Mouse (Mus musculus) liver, embryonic 15.5 days (tissue): ENCODE measurements at regions not wholly inside any gene's neighbourhood (a gene's known extent, or its start where the extent isn't known, plus 50 kb on each side); places are given as distances from the start of the nearest gene placed in this dataset.
A peak's percentile ranks its signal among the peaks of the same experiment; 100 is the strongest.

Source experiments
- ATAC-seq: fragments of 200-750 bp; cut with Nextera tagmentation; 2 replicates; pipeline ENCODE4 v1.8.0; 2017; ENCODE audit warnings: moderate number of reproducible peaks, mild to moderate bottlenecking, moderate library complexity; ENCODE audit not compliant: insufficient read depth
- H3K27ac ChIP-seq: fragments of 300-500 bp; sonication (generic); replicated peaks from 2 replicates; pipeline ENCODE4 v1.5.1; 2015; ENCODE audit warnings: mild to moderate bottlenecking, inconsistent platforms
- H3K27me3 ChIP-seq: fragments of 300-500 bp; sonication (generic); 2 replicates; pipeline ENCODE4 v1.6.1; 2015; ENCODE audit warnings: mild to moderate bottlenecking, inconsistent platforms
- H3K36me3 ChIP-seq: fragments of 300-500 bp; sonication (generic); replicated peaks from 2 replicates; pipeline ENCODE4 v1.6.1; 2015; ENCODE audit warnings: moderate library complexity, mild to moderate bottlenecking, inconsistent platforms
- H3K4me1 ChIP-seq: fragments of 300-500 bp; sonication (generic); replicated peaks from 2 replicates; pipeline ENCODE4 v1.6.1; 2015; ENCODE audit warnings: inconsistent platforms
- H3K4me2 ChIP-seq: fragments of 300-500 bp; sonication (generic); 2 replicates; pipeline ENCODE4 v1.6.1; 2015; ENCODE audit warnings: moderate library complexity, mild to moderate bottlenecking, inconsistent platforms
- H3K4me3 ChIP-seq: fragments of 300-500 bp; sonication (generic); replicated peaks from 2 replicates; pipeline ENCODE4 v1.5.1; 2015; ENCODE audit warnings: mild to moderate bottlenecking, inconsistent platforms
- H3K9ac ChIP-seq: fragments of 300-500 bp; sonication (generic); 2 replicates; pipeline ENCODE4 v1.6.1; 2015; ENCODE audit warnings: moderate library complexity, mild to moderate bottlenecking, inconsistent platforms
- H3K9me3 ChIP-seq: fragments of 300-500 bp; sonication (generic); replicated peaks from 2 replicates; pipeline ENCODE4 v1.6.1; 2016; ENCODE audit warnings: inconsistent platforms
- WGBS: fragments of 180-500 bp; shearing (Covaris S2); methylation state at CpG from one replicate; pipeline ENCODE4 v1.1.7; 2015; ENCODE audit warnings: mixed read lengths; ENCODE audit not compliant: insufficient replicate concordance; 5-methylcytosine and 5-hydroxymethylcytosine counted together

DNA sequence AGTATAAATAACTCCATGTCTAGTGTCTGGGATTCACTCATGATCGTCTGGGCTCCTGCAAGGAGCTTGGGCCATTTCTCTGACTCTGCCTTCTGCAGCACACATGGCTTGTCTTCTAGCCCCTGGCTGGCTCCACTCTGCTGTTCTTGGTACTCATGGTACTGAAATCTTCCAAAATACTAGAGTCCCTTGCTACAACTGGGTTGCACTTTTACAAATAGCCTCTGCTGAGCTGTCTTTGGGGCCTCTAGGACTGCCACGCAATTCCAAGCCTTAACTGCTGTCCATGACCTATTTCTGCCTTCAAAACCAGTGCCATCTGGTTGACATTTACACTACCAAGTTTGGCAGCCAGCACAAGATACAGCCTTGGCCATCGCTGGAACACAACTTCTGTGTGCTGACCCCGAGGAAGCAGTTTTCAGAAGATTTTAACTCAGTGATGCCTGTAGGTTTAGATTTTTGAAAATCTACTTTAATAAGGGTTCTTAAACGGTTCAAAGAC lies 731.2 kb upstream of the Car8 start:
- H3K4me2 ChIP-seq: no peak overlapping the region
- no peak overlapping the region for H3K27ac ChIP-seq
- H3K4me1 ChIP-seq: no peaks in the 10 kb centered on the region
- no peaks in the 10 kb centered on the region for H3K36me3 ChIP-seq
- H3K9me3 ChIP-seq: no peaks in the 10 kb centered on the region
- ATAC-seq: no peak
- H3K27me3 ChIP-seq: no peaks in the 10 kb centered on the region
- H3K4me3 ChIP-seq: no peak overlapping the region
- WGBS: 54% methylated on average over 5 of the region's 5 CpGs
- no peak overlapping the region for H3K9ac ChIP-seq

DNA sequence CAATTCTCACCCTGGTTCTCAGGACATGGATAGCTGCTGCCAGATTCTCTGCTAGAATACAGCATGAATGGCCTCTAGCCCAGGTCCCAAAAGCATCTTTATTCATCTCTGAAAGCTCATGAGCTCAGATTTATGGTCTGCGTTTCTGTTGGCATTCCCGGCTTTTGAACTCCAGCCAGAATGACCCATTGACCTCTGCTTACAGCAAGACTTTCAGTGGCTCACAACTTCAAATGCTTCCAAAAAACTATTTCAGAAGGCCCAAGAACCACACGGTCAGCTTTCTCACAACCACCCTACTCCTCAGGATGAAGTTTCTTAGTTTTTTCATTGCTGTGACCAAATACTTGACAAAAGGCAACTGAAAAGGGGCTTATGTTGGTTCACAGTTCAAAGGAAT lies 729.9 kb upstream of the Car8 start:
- Histone ChIP-seq H3K36me3 (no peaks in the 10 kb centered on the region), H3K4me3 (no peak overlapping the region), H3K9ac (no peak overlapping the region), H3K4me1 (no peaks in the 10 kb centered on the region), H3K4me2 (no peak overlapping the region), H3K27ac (no peak overlapping the region), H3K9me3 (no peaks in the 10 kb centered on the region), H3K27me3 (no peaks in the 10 kb centered on the region)
- 64% methylated on average over 3 of the region's 3 CpGs for WGBS
- ATAC-seq: no peak

DNA sequence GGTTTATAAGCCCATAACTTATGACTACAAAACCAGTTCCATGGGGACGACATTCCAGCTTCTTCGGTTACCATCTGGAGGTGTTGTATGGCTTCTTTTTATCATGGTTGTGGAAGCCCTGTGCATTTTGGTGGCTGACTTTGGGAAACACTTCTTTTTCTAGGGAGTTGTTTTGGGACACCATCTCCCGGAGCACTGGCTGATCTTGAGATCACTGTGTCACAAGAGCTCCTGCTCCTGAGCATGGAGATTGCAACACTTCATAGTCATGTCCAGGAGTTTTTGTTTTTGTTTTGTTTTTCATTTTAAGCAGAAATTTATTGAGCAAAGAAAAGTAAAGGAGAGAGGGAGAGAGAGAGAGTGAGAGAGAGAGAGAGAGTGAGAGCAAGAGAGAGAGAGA lies 729.1 kb upstream of the Car8 start:
- WGBS: 78% methylated on average over 3 of the region's 3 CpGs
- Histone ChIP-seq H3K4me2 (no peak overlapping the region), H3K36me3 (no peaks in the 10 kb centered on the region), H3K4me1 (no peaks in the 10 kb centered on the region), H3K4me3 (no peak overlapping the region), H3K27ac (no peak overlapping the region), H3K9me3 (no peaks in the 10 kb centered on the region), H3K9ac (no peak overlapping the region), H3K27me3 (no peaks in the 10 kb centered on the region)
- no peak for ATAC-seq

DNA sequence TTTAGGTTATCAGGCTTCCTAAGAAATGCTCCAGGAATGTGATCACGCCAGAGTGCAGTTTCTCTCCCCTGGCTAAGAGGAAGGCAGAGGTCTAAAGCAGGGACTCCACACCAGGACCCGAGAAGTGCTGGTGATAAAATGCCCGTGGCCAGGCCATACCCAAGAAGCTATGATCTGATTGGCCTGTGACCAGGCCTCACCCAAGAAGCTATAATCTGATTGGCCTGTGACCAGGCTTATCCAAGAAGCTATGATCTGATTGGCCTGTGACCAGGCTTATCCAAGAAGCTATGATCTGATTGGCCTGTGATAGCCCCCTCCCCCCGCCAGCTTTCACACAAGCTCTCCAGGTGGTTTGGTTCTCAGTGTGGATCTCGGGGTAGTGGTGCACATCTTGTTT lies 726.7 kb upstream of the Car8 start:
- H3K4me2 ChIP-seq: no peak overlapping the region
- no peak overlapping the region for H3K4me3 ChIP-seq
- no peak for ATAC-seq
- no peak overlapping the region for H3K9ac ChIP-seq
- H3K27me3 ChIP-seq: no peaks in the 10 kb centered on the region
- H3K36me3 ChIP-seq: no peaks in the 10 kb centered on the region
- no peaks in the 10 kb centered on the region for H3K9me3 ChIP-seq
- H3K4me1 ChIP-seq: no peaks in the 10 kb centered on the region
- H3K27ac ChIP-seq: no peak overlapping the region
- WGBS: 61% methylated on average over 5 of the region's 5 CpGs

DNA sequence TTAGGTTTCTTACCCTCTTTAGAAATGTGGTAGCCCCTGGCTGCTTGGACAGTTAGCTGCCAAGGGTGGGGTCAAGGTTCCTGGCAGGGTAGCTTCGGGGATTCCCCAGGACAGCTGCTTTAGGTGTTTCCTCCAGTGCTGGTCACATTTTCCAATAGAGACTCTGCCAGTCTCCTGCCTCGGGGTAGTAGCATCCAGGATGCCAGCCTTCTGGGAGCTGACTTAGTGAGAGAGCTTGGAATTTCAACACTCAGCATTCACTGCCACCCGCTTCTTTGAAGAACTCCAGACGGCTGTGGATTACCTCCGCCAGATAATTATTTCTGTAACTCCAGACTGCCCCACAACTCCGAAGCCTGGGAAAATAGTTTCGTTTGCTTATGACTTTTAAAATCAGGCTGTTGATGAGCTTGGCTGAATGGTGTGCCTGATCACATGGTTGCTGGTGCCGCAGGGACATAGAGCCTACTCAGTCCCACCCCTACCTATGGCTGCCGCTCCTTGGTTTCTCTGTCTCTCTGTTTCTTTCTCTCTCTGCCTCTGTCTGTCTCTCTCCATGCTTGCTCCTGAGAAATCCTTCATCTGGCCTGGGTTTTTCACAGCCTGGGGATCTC lies 724.2 kb upstream of the Car8 start:
- H3K4me3 ChIP-seq: no peak overlapping the region
- H3K27me3 ChIP-seq: no peaks in the 10 kb centered on the region
- H3K27ac ChIP-seq: no peak overlapping the region
- no peak overlapping the region for H3K9ac ChIP-seq
- 61% methylated on average over 9 of the region's 9 CpGs for WGBS
- H3K4me2 ChIP-seq: no peak overlapping the region
- H3K9me3 ChIP-seq: no peaks in the 10 kb centered on the region
- no peak for ATAC-seq
- H3K4me1 ChIP-seq: no peaks in the 10 kb centered on the region
- H3K36me3 ChIP-seq: no peaks in the 10 kb centered on the region

DNA sequence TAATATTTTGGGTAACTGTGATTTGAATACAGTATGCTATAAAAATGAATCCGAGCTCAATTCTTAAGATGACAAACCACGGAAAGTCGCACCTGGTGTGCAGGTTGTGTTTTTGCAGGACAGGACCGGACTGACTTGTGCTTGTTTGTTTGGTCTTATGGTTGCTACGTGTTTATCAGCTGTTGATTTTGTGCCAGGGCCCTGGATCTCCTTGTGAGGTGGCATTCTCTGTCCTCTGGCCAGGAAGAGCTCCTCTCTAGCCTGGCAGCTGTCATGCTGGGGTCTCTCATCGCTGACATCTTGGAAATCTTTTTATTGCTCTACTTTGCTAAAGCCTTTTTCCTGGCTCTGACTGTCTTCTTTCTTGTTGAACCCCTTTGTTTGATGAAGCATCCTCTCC lies 723.0 kb upstream of the Car8 start:
- no peak overlapping the region for H3K4me3 ChIP-seq
- no peaks in the 10 kb centered on the region for H3K27me3 ChIP-seq
- H3K36me3 ChIP-seq: no peaks in the 10 kb centered on the region
- no peak overlapping the region for H3K9ac ChIP-seq
- no peaks in the 10 kb centered on the region for H3K4me1 ChIP-seq
- H3K9me3 ChIP-seq: no peaks in the 10 kb centered on the region
- WGBS: 65% methylated on average over 6 of the region's 6 CpGs
- no peak overlapping the region for H3K27ac ChIP-seq
- H3K4me2 ChIP-seq: no peak overlapping the region
- no peak for ATAC-seq

DNA sequence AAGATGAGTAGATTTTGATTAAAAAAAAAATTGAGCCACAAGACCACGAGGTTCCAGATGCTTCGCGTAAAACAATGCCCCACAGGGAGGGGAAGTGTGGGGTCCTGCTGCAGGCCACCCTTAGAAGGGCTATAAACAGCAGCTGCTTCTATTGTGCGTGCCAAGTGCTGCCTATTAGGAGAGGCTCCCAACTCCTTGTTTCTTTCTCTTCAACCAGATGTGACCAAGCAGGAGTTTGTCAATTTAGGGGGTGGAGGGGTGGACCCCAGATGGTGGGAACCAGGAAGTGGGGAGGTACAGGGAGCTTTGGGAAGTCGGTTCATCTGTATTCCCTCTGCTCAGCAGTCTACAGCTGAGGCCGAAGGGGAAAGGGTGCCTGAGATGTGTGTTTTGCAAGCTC lies 718.9 kb upstream of the Car8 start:
- Histone ChIP-seq H3K9me3 (no peaks in the 10 kb centered on the region), H3K36me3 (no peaks in the 10 kb centered on the region), H3K4me2 (no peak overlapping the region), H3K4me3 (no peak overlapping the region), H3K4me1 (peaks cover 4% of the 10 kb centered on the region; the same call in 1 of the 2 replicates), H3K27ac (no peak overlapping the region), H3K9ac (no peak overlapping the region), H3K27me3 (no peaks in the 10 kb centered on the region)
- no peak for ATAC-seq
- WGBS: 37% methylated on average over 6 of the region's 6 CpGs

DNA sequence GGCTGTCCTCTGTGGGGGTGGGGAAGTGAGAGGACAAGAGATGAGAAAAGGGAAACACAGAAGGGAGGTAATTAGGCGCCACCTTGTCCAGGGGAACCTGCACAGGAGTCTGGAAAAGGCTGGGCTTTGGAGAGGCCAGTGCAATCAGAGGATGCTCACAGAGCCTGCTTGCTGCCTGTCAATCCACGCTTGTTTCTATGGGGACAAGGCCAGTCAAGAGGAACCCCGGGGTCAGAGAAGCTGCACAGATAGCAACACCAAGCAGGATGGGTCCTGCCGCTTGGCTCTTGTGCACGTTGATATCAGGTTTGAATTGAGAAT lies 718.1 kb upstream of the Car8 start:
- 57% methylated on average over 5 of the region's 5 CpGs for WGBS
- no peak for ATAC-seq

DNA sequence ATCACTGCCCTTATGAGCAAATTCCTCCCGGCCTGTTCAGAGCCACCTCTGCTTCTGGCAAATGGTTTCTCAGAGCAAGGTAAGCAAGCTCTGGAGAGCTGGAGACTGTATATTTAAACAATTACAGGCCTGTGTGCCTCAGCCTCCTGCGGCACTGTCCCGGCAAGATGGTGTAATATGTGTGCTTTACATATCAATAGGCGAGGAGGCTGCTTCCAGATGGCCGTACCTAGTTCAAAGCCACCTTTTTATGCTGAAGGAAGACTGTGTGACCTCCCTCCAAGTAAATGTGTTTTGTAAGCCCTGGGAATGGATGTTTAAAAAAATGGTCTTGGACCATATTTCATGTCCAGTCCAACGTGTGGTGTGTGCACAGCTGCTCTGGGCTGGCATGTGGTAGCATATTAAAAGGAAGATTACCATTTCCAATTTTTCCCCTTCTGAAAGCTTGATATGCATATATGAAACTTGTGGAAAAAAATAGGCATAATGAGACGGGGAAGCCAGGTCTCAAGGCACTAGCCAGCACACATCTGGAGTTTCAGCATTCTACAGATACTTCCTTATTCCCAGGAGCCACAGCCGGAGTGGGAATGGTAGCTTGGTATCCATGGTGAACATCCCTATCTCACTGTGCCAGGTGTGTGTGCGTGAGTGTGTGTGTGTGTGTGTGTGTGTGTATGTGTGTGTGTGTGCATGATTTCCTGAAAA lies 717.6 kb upstream of the Car8 start:
- H3K36me3 ChIP-seq: no peaks in the 10 kb centered on the region
- no peak overlapping the region for H3K4me2 ChIP-seq
- no peaks in the 10 kb centered on the region for H3K9me3 ChIP-seq
- H3K27me3 ChIP-seq: no peaks in the 10 kb centered on the region
- no peak overlapping the region for H3K4me3 ChIP-seq
- no peak overlapping the region for H3K9ac ChIP-seq
- H3K27ac ChIP-seq: no peak overlapping the region
- no peak for ATAC-seq
- peaks cover 4% of the 10 kb centered on the region; the same call in 1 of the 2 replicates for H3K4me1 ChIP-seq
- WGBS: 58% methylated on average over 9 of the region's 9 CpGs

More for the DNA sequence above, 718.1 kb upstream of the Car8 start:
- no peaks in the 10 kb centered on the region for H3K27me3 ChIP-seq
- H3K9ac ChIP-seq: no peak overlapping the region
- H3K9me3 ChIP-seq: no peaks in the 10 kb centered on the region
- peaks cover 4% of the 10 kb centered on the region; the same call in 1 of the 2 replicates for H3K4me1 ChIP-seq
- no peak overlapping the region for H3K4me3 ChIP-seq
- no peaks in the 10 kb centered on the region for H3K36me3 ChIP-seq
- no peak overlapping the region for H3K4me2 ChIP-seq
- no peak overlapping the region for H3K27ac ChIP-seq

DNA sequence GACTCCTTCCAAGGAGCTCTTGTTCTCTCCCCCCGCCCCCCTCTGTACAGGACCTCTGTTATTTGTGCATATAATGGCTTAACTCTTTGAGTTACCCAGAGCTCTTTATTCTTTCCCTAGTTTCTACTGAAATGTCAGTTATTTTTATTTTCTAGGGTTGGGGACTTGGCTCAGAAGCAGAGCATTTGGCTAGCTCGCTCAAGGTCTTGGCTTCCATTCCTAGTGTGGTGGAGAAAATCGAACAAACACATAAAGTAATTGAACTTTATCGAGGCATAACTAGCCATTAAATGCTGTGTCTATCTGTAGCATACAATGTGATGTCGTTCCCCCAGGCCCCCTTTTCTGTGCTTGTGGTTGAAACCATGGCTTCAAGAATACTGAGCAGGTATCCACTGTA lies 716.5 kb upstream of the Car8 start:
- H3K4me2 ChIP-seq: no peak overlapping the region
- H3K4me1 ChIP-seq: peaks cover 4% of the 10 kb centered on the region; the same call in 1 of the 2 replicates
- WGBS: 64% methylated on average over 5 of the region's 5 CpGs
- H3K36me3 ChIP-seq: no peaks in the 10 kb centered on the region
- H3K4me3 ChIP-seq: no peak overlapping the region
- no peak overlapping the region for H3K27ac ChIP-seq
- no peaks in the 10 kb centered on the region for H3K9me3 ChIP-seq
- no peak for ATAC-seq
- H3K27me3 ChIP-seq: no peaks in the 10 kb centered on the region
- no peak overlapping the region for H3K9ac ChIP-seq

DNA sequence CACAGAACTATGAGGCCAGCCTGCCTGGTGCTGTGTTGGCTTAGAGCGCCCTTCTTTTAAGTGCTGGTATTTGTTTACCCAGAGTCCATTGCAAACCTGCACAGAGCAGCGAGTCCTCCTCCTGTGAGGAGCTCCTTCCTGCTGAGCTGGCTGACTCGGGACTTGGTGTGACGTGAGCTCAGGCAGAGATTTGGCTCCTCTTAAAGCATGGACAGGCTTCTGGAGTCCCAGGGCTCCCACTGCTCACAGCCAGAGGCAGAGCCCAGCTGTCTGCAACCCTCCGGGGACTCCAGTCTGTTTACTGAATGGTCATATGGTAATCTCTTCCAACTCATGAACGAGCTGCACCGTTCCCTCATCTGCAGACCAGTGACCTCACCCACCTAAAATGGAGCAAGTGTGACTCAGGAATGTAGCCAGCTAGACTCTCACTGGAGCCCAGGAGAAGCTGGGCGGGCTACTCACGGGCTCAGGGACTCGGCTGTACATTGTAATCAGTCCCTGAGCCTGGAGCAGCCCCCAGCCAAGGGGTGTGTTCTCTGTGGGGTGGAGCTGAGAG lies 715.6 kb upstream of the Car8 start:
- peak; percentile 72 for ATAC-seq
- Histone ChIP-seq H3K4me3 (no peak overlapping the region), H3K27me3 (no peaks in the 10 kb centered on the region), H3K36me3 (no peaks in the 10 kb centered on the region), H3K9ac (no peak overlapping the region), H3K4me2 (peak overlapping the region; percentile 32), H3K9me3 (no peaks in the 10 kb centered on the region), H3K27ac (0 out of 2 replicates have a peak overlapping the region, but pooled peaks have one; percentile 6), H3K4me1 (peaks cover 4% of the 10 kb centered on the region; the same call in 1 of the 2 replicates)
- WGBS: 36% methylated on average over 10 of the region's 10 CpGs
